ENCODE assay signal across 8 mouse cellular contexts in the genomic region with DNA sequence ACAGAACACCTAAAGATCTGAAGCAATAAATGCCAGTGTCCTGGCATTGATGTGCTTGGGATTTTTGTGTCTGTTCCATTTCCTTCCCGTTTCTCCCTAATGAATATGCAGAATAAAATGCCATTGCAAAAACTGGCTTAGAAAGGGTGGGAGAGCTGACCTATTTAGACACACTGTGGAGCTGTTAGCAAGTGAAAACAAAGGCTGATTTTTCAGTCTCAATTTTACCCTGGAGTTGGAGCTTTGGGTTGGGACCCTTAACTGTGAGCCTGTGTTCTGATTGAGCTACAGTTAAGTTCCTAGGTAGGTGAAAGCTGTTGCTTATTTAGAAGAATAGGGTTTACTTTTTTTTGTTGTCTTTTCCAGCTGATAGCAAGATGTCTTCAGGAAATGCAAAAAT. TPM values are rescaled to one million over a fixed set of nuclear protein-coding genes. Genes with fewer than 3 reads are reported as not detected.
DNase-seq lines count a peak whose midpoint lies in the region; ATAC-seq and TF ChIP-seq lines count a peak whose summit lies in the region.

No protein-coding gene starts in this region.

- peaks cover 57% of the 10 kb centered on the region for H3K36me3 ChIP-seq in E14TG2a.4 (ENCODE audit: insufficient read depth, low read length)
- peaks cover 14% of the 10 kb centered on the region; the same call in 1 of the 2 replicates for H3K36me3 ChIP-seq in forebrain, postnatal 0 days (ENCODE audit: insufficient read depth)
- H3K36me3 ChIP-seq in liver, embryonic 15.5 days (replicated peaks) = peaks cover 38% of the 10 kb centered on the region

- no peak overlapping the region for H3K9ac ChIP-seq in forebrain, postnatal 0 days
- H3K9ac ChIP-seq in liver, embryonic 15.5 days = no peak overlapping the region; the same call in 1 of the 2 replicates

- 2% methylated on average over 1 of the region's 1 CpGs for WGBS in forebrain, postnatal 0 days
- WGBS in liver, embryonic 15.5 days (ENCODE audit: insufficient replicate concordance) = 24% methylated on average over 1 of the region's 1 CpGs

- peak overlapping the region; percentile 91 for H3K4me3 ChIP-seq in gastrocnemius, adult 2 months
- H3K4me3 ChIP-seq in E14TG2a.4 (replicated peaks; ENCODE audit: low read length) = peak overlapping the region; percentile 94
- peak overlapping the region; percentile 57; the same call in 1 of the 2 replicates for H3K4me3 ChIP-seq in forebrain, postnatal 0 days (ENCODE audit: low read depth, low read length)
- H3K4me3 ChIP-seq in liver, embryonic 15.5 days (replicated peaks) = peak overlapping the region; percentile 76

- H3K27ac ChIP-seq in gastrocnemius, adult 2 months = peak overlapping the region; percentile 29; the same call in 1 of the 2 replicates
- no peak overlapping the region for H3K27ac ChIP-seq in forebrain, postnatal 0 days (ENCODE audit: low read depth, low read length)
- no peak overlapping the region for H3K27ac ChIP-seq in liver, embryonic 15.5 days (replicated peaks)

- H3K9me3 ChIP-seq in E14TG2a.4 (ENCODE audit: low read length) = no peaks in the 10 kb centered on the region
- H3K9me3 ChIP-seq in forebrain, postnatal 0 days (ENCODE audit: low read length) = no peaks in the 10 kb centered on the region
- H3K9me3 ChIP-seq in liver, embryonic 15.5 days (replicated peaks) = no peaks in the 10 kb centered on the region

- no peak for ATAC-seq in forebrain, postnatal 0 days
- no peak for ATAC-seq in liver, embryonic 15.5 days (ENCODE audit: insufficient read depth)

- no peak for TF ChIP-seq CTCF in gastrocnemius, adult 2 months (IDR thresholded peaks at IDR 0.05)
- TF ChIP-seq CTCF in E14TG2a.4 (conservative IDR thresholded peaks at IDR 0.05; ENCODE audit: low read length) = no peak
- no peak for TF ChIP-seq CTCF in forebrain, postnatal 0 days (IDR thresholded peaks at IDR 0.05; ENCODE audit: low read depth)

- peak overlapping the region; percentile 64 for H3K4me2 ChIP-seq in forebrain, postnatal 0 days (ENCODE audit: low read depth)
- peak overlapping the region; percentile 87 for H3K4me2 ChIP-seq in liver, embryonic 15.5 days

- DNase-seq in gastrocnemius, adult 2 months = no peak
- DNase-seq in gastrocnemius, adult 8-10 months (ENCODE audit: low spot score in 2 of 2) = no peak
- DNase-seq in forebrain, postnatal 0 days = no peak
- DNase-seq in urinary bladder, adult 2 months (ENCODE audit: low spot score) = no peak
- DNase-seq in adrenal gland, adult 8-10 months = no peak
- DNase-seq in layer of hippocampus, adult 9-11 months = no peak

- intact Hi-C loops in gastrocnemius, adult 2 months (cut with DNase I) = no loop called here

- no peaks in the 10 kb centered on the region for H3K27me3 ChIP-seq in E14TG2a.4 (ENCODE audit: insufficient read depth, low read length)
- H3K27me3 ChIP-seq in forebrain, postnatal 0 days (ENCODE audit: insufficient read depth, low read length) = no peaks in the 10 kb centered on the region
- peaks cover 7% of the 10 kb centered on the region; the same call in 1 of the 2 replicates for H3K27me3 ChIP-seq in liver, embryonic 15.5 days

- peaks cover 83% of the 10 kb centered on the region for H3K4me1 ChIP-seq in E14TG2a.4 (replicated peaks; ENCODE audit: low read depth, low read length)
- H3K4me1 ChIP-seq in forebrain, postnatal 0 days (ENCODE audit: insufficient read depth) = peaks cover 6% of the 10 kb centered on the region; the same call in 1 of the 2 replicates
- peaks cover 52% of the 10 kb centered on the region for H3K4me1 ChIP-seq in liver, embryonic 15.5 days (replicated peaks)

RNA-seq across cellular contexts. Expression of gene Prdx1, which starts 1.7 kb away (rescaled TPM):
- total RNA-seq in gastrocnemius, adult 2 months (2021) = 100 to 1,000 TPM; 260 to 273 TPM
- 100 to 1,000 TPM; 247 to 330 (median 264) TPM for total RNA-seq in gastrocnemius, adult 8-10 months (2022)
- total RNA-seq in forebrain, postnatal 0 days (2014; rRNA removed) = 204 and 235 TPM in 2 replicates
- 593 and 661 TPM in 2 replicates for polyA plus RNA-seq in forebrain, postnatal 0 days (2015; fragmentation: Nextera tagmentation; extraction: Ambion mirVana)
- 835 and 937 TPM in 2 replicates for polyA plus RNA-seq in liver, embryonic 15.5 days (2015; fragmentation: Nextera tagmentation; extraction: Ambion mirVana)
- 456 and 471 TPM in 2 replicates for polyA plus RNA-seq in urinary bladder, adult 2 months (2012; rRNA removed)
- total RNA-seq in adrenal gland, adult 8-10 months (2022) = 100 to 1,000 TPM; 514 to 868 (median 646) TPM

RNA-seq across cellular contexts. Expression of gene Mmachc, which starts 21.2 kb away (rescaled TPM):
- total RNA-seq in gastrocnemius, adult 2 months (2021) = 10 to 100 TPM; 25.5 to 46.4 TPM
- total RNA-seq in gastrocnemius, adult 8-10 months (2022) = 10 to 100 TPM; 30.4 to 34.6 (median 33.3) TPM
- total RNA-seq in forebrain, postnatal 0 days (2014; rRNA removed) = 19.6 and 23.0 TPM in 2 replicates
- polyA plus RNA-seq in forebrain, postnatal 0 days (2015; fragmentation: Nextera tagmentation; extraction: Ambion mirVana) = 16.4 and 21.9 TPM in 2 replicates
- 8.9 and 9.9 TPM in 2 replicates for polyA plus RNA-seq in liver, embryonic 15.5 days (2015; fragmentation: Nextera tagmentation; extraction: Ambion mirVana)
- polyA plus RNA-seq in urinary bladder, adult 2 months (2012; rRNA removed) = 16.8 and 18.0 TPM in 2 replicates
- 10 to 100 TPM; 29.5 to 35.2 (median 31.7) TPM for total RNA-seq in adrenal gland, adult 8-10 months (2022)

RNA-seq across cellular contexts. Expression of gene Ccdc163, which starts 21.3 kb away (rescaled TPM):
- total RNA-seq in gastrocnemius, adult 2 months (2021) = 1 to 10 TPM; 1.9 to 3.8 TPM
- 1 to 10 TPM; 1.2 to 2.2 (median 1.7) TPM for total RNA-seq in gastrocnemius, adult 8-10 months (2022)
- total RNA-seq in forebrain, postnatal 0 days (2014; rRNA removed) = 13.2 and 15.2 TPM in 2 replicates
- 5.3 and 5.7 TPM in 2 replicates for polyA plus RNA-seq in forebrain, postnatal 0 days (2015; fragmentation: Nextera tagmentation; extraction: Ambion mirVana)
- polyA plus RNA-seq in liver, embryonic 15.5 days (2015; fragmentation: Nextera tagmentation; extraction: Ambion mirVana) = 10.1 and 10.4 TPM in 2 replicates
- polyA plus RNA-seq in urinary bladder, adult 2 months (2012; rRNA removed) = 41.4 and 63.0 TPM in 2 replicates
- 10 to 100 TPM; 17.2 to 34.6 (median 20.9) TPM for total RNA-seq in adrenal gland, adult 8-10 months (2022)

RNA-seq across cellular contexts. Expression of gene Tesk2, which starts 33.7 kb away (rescaled TPM):
- total RNA-seq in gastrocnemius, adult 2 months (2021) = 1 to 10 TPM; 1.5 TPM
- 1 to 10 TPM; 1.6 to 1.9 (median 1.7) TPM for total RNA-seq in gastrocnemius, adult 8-10 months (2022)
- total RNA-seq in forebrain, postnatal 0 days (2014; rRNA removed) = 2.6 and 2.9 TPM in 2 replicates
- 1.2 and 1.9 TPM in 2 replicates for polyA plus RNA-seq in forebrain, postnatal 0 days (2015; fragmentation: Nextera tagmentation; extraction: Ambion mirVana)
- polyA plus RNA-seq in liver, embryonic 15.5 days (2015; fragmentation: Nextera tagmentation; extraction: Ambion mirVana) = 4.7 and 5.3 TPM in 2 replicates
- 7.2 and 7.7 TPM in 2 replicates for polyA plus RNA-seq in urinary bladder, adult 2 months (2012; rRNA removed)
- total RNA-seq in adrenal gland, adult 8-10 months (2022) = 1 to 10 TPM; 4.9 to 6.8 (median 6.7) TPM

RNA-seq across cellular contexts. Expression of gene Akr1a1, which starts 35.6 kb away (rescaled TPM):
- total RNA-seq in gastrocnemius, adult 2 months (2021) = 100 to 1,000 TPM; 178 to 196 TPM
- 100 to 1,000 TPM; 187 to 206 (median 199) TPM for total RNA-seq in gastrocnemius, adult 8-10 months (2022)
- total RNA-seq in forebrain, postnatal 0 days (2014; rRNA removed) = 596 and 675 TPM in 2 replicates
- polyA plus RNA-seq in forebrain, postnatal 0 days (2015; fragmentation: Nextera tagmentation; extraction: Ambion mirVana) = 908 and 1,057 TPM in 2 replicates
- 291 and 322 TPM in 2 replicates for polyA plus RNA-seq in liver, embryonic 15.5 days (2015; fragmentation: Nextera tagmentation; extraction: Ambion mirVana)
- 520 and 554 TPM in 2 replicates for polyA plus RNA-seq in urinary bladder, adult 2 months (2012; rRNA removed)
- 1,000 to 10,000 TPM in 1 of 4 experiments, 100 to 1,000 TPM in 3; 829 to 1,005 (median 899) TPM for total RNA-seq in adrenal gland, adult 8-10 months (2022)
